Mouse (Mus musculus) CD8-positive naive resting alpha-beta T cell, adult 57 days (primary cell): Measurements from ENCODE around the gene Crebrf. TPM values are rescaled to one million over a fixed set of nuclear protein-coding genes. Genes with fewer than 3 reads are reported as not detected.

Experiments
- total RNA-seq: library from RNA; stranded (reverse); gene quantifications from one replicate; pipeline ENCODE4 v1.2.4, GENCODE M21; 2023

Gene Crebrf
- 121 TPM for total RNA-seq

DNA sequence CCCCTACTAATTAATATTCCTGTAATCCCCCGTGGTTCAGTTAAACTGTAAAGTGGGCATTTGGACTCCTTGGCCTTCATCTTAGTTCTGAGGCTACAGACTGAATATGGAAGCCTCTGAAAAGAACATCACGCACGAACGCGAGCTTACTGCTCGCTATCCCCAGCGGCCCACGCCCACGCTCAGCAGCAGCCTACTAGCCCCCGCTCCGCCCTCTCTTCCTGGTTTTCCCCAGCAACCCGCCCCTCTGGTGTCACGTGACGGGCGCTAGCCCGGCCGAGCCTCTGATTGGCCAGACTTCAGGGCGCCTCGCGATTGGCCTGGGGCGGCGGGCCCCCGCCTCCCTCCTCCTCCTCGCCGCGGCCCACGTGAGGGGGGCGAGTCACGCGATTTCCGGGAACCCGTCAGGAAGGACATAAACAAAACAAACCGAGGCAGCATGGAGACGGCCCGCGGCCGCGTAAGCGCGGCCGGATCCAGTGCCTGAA, at the start of gene Crebrf:
Crebrf (plus strand) TSS at position 380 of the 488 bp plus-strand sequence.

DNA sequence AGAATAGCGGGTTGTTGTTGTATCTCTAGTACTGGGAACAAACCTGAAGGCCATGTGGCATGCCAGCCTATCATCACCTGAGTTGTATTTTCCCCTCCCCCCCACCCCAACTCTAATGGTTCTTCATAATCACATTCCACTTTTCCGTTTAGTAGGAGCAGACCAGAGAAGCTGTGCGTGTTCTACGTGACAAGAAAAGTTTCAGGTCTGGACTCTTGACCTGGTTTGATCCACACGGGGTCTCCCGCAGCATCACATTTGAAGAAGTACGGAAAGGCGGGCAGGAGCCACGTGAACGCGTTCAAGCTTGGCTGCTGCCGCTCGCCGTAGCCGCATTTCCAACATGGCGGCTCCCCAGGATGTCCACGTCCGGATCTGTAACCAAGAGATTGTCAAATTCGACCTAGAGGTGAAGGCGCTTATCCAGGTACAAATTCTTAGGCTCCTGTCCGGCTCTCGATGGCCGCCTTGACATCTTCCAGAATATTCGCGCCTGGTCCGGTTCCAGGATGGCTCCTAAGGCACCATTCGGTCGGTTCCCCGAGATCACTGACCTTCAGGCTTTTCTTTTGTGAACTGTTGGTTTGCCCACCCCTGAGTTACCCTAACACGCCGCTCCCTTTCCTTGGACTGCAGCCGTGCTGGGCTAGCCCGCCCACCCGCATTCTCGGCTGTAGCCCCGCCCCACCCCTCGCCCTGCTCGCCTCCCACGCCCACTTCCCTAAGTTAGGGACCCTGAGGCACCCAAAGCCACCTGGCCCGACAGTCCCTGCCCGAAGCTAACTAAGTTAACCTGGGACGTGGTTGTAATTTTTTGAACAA, 65.5 kb downstream of the Crebrf start, which contains the start of gene Bnip1:
Bnip1 (plus strand) TSS at position 317 of the 822 bp plus-strand sequence.

Other genes with a start within 250 kb of the Crebrf start
- gene Ergic1, start 154.2 kb upstream of the Crebrf start, total RNA-seq, result 29.9 TPM
- gene Dusp1, start 153.5 kb upstream of the Crebrf start, total RNA-seq, result 776 TPM
- gene Atp6v0e, start 52.4 kb upstream of the Crebrf start, total RNA-seq, result 104 TPM
- gene Bnip1, start 65.4 kb downstream of the Crebrf start, total RNA-seq, result 28.6 TPM
- not detected for gene Nkx2-5, start 129.4 kb downstream of the Crebrf start, total RNA-seq
- gene Kifc5b, start 201.4 kb downstream of the Crebrf start, total RNA-seq, result 6.7 TPM
- gene Phf1, start 217.4 kb downstream of the Crebrf start, total RNA-seq, result 112 TPM
- gene Cuta, start 223.9 kb downstream of the Crebrf start, total RNA-seq, result 82.3 TPM
- 6.7 TPM for gene Syngap1, start 225.6 kb downstream of the Crebrf start, total RNA-seq